Mouse (Mus musculus) MEL (cell line): ENCODE results near the gene Nrip1. TPM values are rescaled to one million over a fixed set of nuclear protein-coding genes. Genes with fewer than 3 reads are reported as not detected.

Experiments
- DNase-seq: peaks from one replicate; pipeline ENCODE4 v3.0.0; 2011; ENCODE audit warnings: low read depth, low spot score
- H3K27ac ChIP-seq: 2 replicates; pipeline ENCODE4 v1.5.1; 2012; ENCODE audit warnings: low read depth, mild to moderate bottlenecking, control low read depth, low read length, moderate library complexity; ENCODE audit not compliant: control insufficient read depth
- H3K27me3 ChIP-seq, 2 experiments: fragments of 150-350 bp in 1 of 2; sonication (generic) in 1 of 2; 2 replicates each; pipeline ENCODE4 v1.6.1; 2012; ENCODE audit warnings: low read length in 2 of 2, mild to moderate bottlenecking in 2 of 2, improper control_type of control experiment in 1 of 2, moderate library complexity in 1 of 2; ENCODE audit not compliant: insufficient read depth in 2 of 2, control insufficient read depth in 1 of 2
- H3K36me3 ChIP-seq, 2 experiments: 2 replicates each; pipeline ENCODE4 v1.6.1; 2012 to 2014; ENCODE audit warnings: low read length in 2 of 2, improper control_type of control experiment in 1 of 2, inconsistent platforms in 1 of 2, mild to moderate bottlenecking in 1 of 2; ENCODE audit not compliant: insufficient read depth in 2 of 2, control insufficient read depth in 1 of 2
- H3K4me1 ChIP-seq, 2 experiments: fragments of 150-350 bp in 1 of 2; sonication (generic) in 1 of 2; 2 replicates each; pipeline ENCODE4 v1.6.1; 2012; ENCODE audit warnings: low read length in 2 of 2, improper control_type of control experiment in 1 of 2, mild to moderate bottlenecking in 1 of 2; ENCODE audit not compliant: insufficient read depth in 2 of 2, control insufficient read depth in 1 of 2
- H3K4me3 ChIP-seq, 2 experiments: fragments of 150-350 bp in 1 of 2; sonication (generic) in 1 of 2; 2 replicates each; pipeline ENCODE4 v1.5.1; 2012; ENCODE audit warnings: low read depth in 2 of 2, low read length in 2 of 2, mild to moderate bottlenecking in 2 of 2, moderate library complexity in 2 of 2, control low read depth in 1 of 2, improper control_type of control experiment in 1 of 2; ENCODE audit not compliant: control insufficient read depth in 1 of 2, insufficient read depth in 1 of 2
- H3K79me2 ChIP-seq: 2 replicates; pipeline ENCODE4 v1.6.1; 2012; ENCODE audit warnings: mild to moderate bottlenecking, low read length, moderate library complexity; ENCODE audit not compliant: control insufficient read depth, poor library complexity, insufficient read depth
- H3K9ac ChIP-seq: 2 replicates; pipeline ENCODE4 v1.6.1; 2012; ENCODE audit warnings: low read depth, mild to moderate bottlenecking, control low read depth, low read length, moderate library complexity; ENCODE audit not compliant: control insufficient read depth, poor library complexity, severe bottlenecking
- H3K9me3 ChIP-seq: fragments of 150-350 bp; sonication (generic); replicated peaks from 2 replicates; pipeline ENCODE4 v1.6.1; 2012; ENCODE audit warnings: mild to moderate bottlenecking, low read length, improper control_type of control experiment, moderate library complexity; ENCODE audit not compliant: insufficient read depth
- CHD1 ChIP-seq: IDR thresholded peaks from 2 replicates; pipeline ENCODE4 v1.6.1; 2012; ENCODE audit warnings: low read depth, mild to moderate bottlenecking, inconsistent platforms, low read length, improper control_type of control experiment
- CHD2 ChIP-seq: IDR thresholded peaks from 2 replicates; pipeline ENCODE4 v1.6.1; 2011; ENCODE audit warnings: low read length, improper control_type of control experiment
- ELF1 ChIP-seq: IDR thresholded peaks from 2 replicates; pipeline ENCODE4 v1.6.1; 2014; ENCODE audit warnings: low read depth, mild to moderate bottlenecking, inconsistent platforms, low read length, improper control_type of control experiment, moderate library complexity
- GABPA ChIP-seq: IDR thresholded peaks from 2 replicates; pipeline ENCODE4 v1.6.1; 2012; ENCODE audit warnings: low read depth, mild to moderate bottlenecking, inconsistent platforms, low read length, improper control_type of control experiment, moderate library complexity
- HCFC1 ChIP-seq: IDR thresholded peaks from 2 replicates; pipeline ENCODE4 v1.6.1; 2012; ENCODE audit warnings: low read depth, mild to moderate bottlenecking, inconsistent platforms, low read length, improper control_type of control experiment, moderate library complexity
- JUND ChIP-seq: IDR thresholded peaks from 2 replicates; pipeline ENCODE4 v1.6.1; 2011; ENCODE audit warnings: low read depth, mild to moderate bottlenecking, improper control_type of control experiment, low read length
- KAT2A ChIP-seq: conservative IDR thresholded peaks from 2 replicates; pipeline ENCODE4 v1.6.1; 2012; ENCODE audit warnings: low read depth, low read length, improper control_type of control experiment, inconsistent platforms
- MAX ChIP-seq: IDR thresholded peaks from 2 replicates; pipeline ENCODE4 v1.6.1; 2011; ENCODE audit warnings: low read length, improper control_type of control experiment
- MXI1 ChIP-seq: IDR thresholded peaks from 2 replicates; pipeline ENCODE4 v1.6.1; 2011; ENCODE audit warnings: mild to moderate bottlenecking, low read depth, low read length, improper control_type of control experiment
- MYC ChIP-seq: IDR thresholded peaks from 2 replicates; pipeline ENCODE4 v1.6.1; 2011; ENCODE audit warnings: low read depth, mild to moderate bottlenecking, low read length, improper control_type of control experiment, moderate library complexity
- NELFE ChIP-seq: IDR thresholded peaks from 2 replicates; pipeline ENCODE4 v1.6.1; 2011; ENCODE audit warnings: low read depth, low read length, improper control_type of control experiment
- POLR2A ChIP-seq, 2 experiments: IDR thresholded peaks; 2 replicates each; pipeline ENCODE4 v1.6.1; 2011 to 2012; ENCODE audit warnings: low read length in 2 of 2, mild to moderate bottlenecking in 2 of 2, control low read depth in 1 of 2, improper control_type of control experiment in 1 of 2, low read depth in 1 of 2, moderate library complexity in 1 of 2; ENCODE audit not compliant: control insufficient read depth in 1 of 2, insufficient read depth in 1 of 2, poor library complexity in 1 of 2
- POLR2AphosphoS5 ChIP-seq: IDR thresholded peaks from 2 replicates; pipeline ENCODE4 v1.6.1; 2012; ENCODE audit warnings: low read depth, borderline replicate concordance, mild to moderate bottlenecking, inconsistent platforms, low read length, moderate library complexity, mixed read lengths
- RCOR1 ChIP-seq: IDR thresholded peaks from 2 replicates; pipeline ENCODE4 v1.6.1; 2012; ENCODE audit warnings: low read depth, mild to moderate bottlenecking, inconsistent platforms, low read length, improper control_type of control experiment
- SMC3 ChIP-seq: IDR thresholded peaks from 2 replicates; pipeline ENCODE4 v1.6.1; 2011; ENCODE audit warnings: low read depth, low read length, improper control_type of control experiment
- TCF12 ChIP-seq: IDR thresholded peaks from 2 replicates; pipeline ENCODE4 v1.6.1; 2014; ENCODE audit warnings: low read depth, mild to moderate bottlenecking, inconsistent platforms, low read length, improper control_type of control experiment, moderate library complexity
- UBTF ChIP-seq: IDR thresholded peaks from 2 replicates; pipeline ENCODE4 v1.6.1; 2012; ENCODE audit warnings: low read depth, mild to moderate bottlenecking, inconsistent platforms, low read length, improper control_type of control experiment, moderate library complexity, borderline replicate concordance; ENCODE audit not compliant: insufficient read depth
- ZC3H11A ChIP-seq: IDR thresholded peaks from 2 replicates; pipeline ENCODE4 v1.6.1; 2012; ENCODE audit warnings: low read depth, mild to moderate bottlenecking, inconsistent platforms, low read length, improper control_type of control experiment
- ZKSCAN1 ChIP-seq: IDR thresholded peaks from 2 replicates; pipeline ENCODE4 v1.6.1; 2012; ENCODE audit warnings: low read depth, mild to moderate bottlenecking, inconsistent platforms, low read length, improper control_type of control experiment, moderate library complexity
- polyA plus RNA-seq, 2 experiments: library from polyadenylated mRNA; stranded (reverse) in 1 of 2; unstranded in 1 of 2; fragments of >175 nt in 1 of 2; fragments of >200 nt in 1 of 2; gene quantifications; 2 replicates each; pipeline versions ENCODE4 v1.2.1 to v1.2.4; 2012; ENCODE audit warnings: low replicate concordance in 2 of 2, low read depth in 1 of 2; ENCODE audit not compliant: insufficient read length in 2 of 2, insufficient read depth in 1 of 2, missing spikeins in 1 of 2
- total RNA-seq: library from RNA; depleted of rRNA; stranded (reverse); fragments of 300-350 nt; gene quantifications from 2 replicates; pipeline ENCODE4 v1.2.3, GENCODE M21; 2012

Nrip1 gene
- total and polyA plus RNA-seq, 3 experiments = 13.6 to 42.6 (median 21.1) TPM

DNA sequence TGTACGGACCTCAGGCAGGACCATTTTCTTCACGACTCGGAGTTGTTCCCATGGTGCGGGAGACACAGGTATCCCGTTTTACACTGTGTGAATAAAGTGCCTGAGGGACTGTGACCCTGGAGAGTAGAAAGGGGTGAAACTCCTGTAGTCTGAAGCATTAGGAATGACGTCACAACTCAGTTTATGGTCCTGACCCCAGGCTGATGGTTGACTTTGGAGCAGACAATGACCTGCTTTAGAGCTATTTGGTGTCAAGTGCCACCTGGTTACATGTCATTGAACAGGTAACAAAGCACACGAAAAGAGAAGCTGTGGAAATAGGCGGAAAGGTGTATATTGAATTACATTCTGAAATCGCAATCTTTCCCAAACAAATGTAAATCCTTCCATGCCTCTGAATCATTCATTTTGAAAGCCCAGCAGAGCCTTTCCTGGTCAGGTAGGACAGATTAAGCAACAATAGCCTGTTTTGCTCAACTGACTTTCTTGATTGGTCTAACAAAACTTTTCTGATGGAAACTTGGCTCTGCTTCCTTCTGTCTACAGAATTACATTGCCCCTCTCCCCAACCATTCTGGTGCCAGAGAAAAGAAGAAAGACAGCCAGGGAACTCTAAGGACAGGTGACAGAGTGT, 106.9 kb downstream of the Nrip1 start:
- H3K4me1 ChIP-seq = no peaks in the 10 kb centered on the region
- DNase-seq = no peak
- no peak overlapping the region for H3K4me3 ChIP-seq
- TF ChIP-seq RCOR1 (no peak), ELF1 (no peak), ZC3H11A (no peak), HCFC1 (no peak), CHD2 (no peak), MXI1 (no peak), NELFE (no peak), POLR2AphosphoS5 (no peak), KAT2A (no peak), CHD1 (no peak), TCF12 (no peak), POLR2A (IDR thresholded peaks at IDR 0.05; ENCODE audit: control insufficient read depth in 1 of 2, insufficient read depth in 1 of 2, low read depth in 1 of 2, low read length in 2 of 2, poor library complexity in 1 of 2) (no peak)
- H3K9ac ChIP-seq = no peak overlapping the region
- peaks cover 1 to 3% of the 10 kb centered on the region in 2 experiments; a peak in 3 of 4 replicates for H3K27me3 ChIP-seq
- no peaks in the 10 kb centered on the region for H3K79me2 ChIP-seq
- no peaks in the 10 kb centered on the region for H3K9me3 ChIP-seq
- no peak overlapping the region for H3K27ac ChIP-seq
- no peaks in the 10 kb centered on the region for H3K36me3 ChIP-seq

DNA sequence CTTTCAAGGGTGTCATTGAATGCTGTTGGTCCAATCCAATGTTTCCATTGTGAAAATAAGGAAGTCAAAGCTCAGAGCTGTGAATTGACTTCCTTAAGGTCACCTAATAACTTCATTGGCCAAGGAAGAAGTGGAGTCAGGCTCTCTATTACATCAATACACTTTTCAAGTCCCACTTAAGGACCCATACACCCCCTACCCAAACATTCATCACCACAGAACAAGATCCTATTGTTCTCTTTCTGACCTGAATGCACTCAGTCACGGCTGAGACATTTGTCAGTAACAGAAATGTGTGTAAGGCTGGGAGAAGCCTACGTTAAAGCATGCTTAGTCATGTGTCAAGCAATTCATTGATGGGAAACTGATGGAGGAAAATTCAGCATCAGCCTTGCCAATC, 107.8 kb downstream of the Nrip1 start:
- Histone ChIP-seq H3K4me1 (no peaks in the 10 kb centered on the region), H3K27ac (no peak overlapping the region), H3K4me3 (no peak overlapping the region), H3K9me3 (no peaks in the 10 kb centered on the region), H3K9ac (no peak overlapping the region), H3K36me3 (no peaks in the 10 kb centered on the region), H3K79me2 (no peaks in the 10 kb centered on the region), H3K27me3 (peaks cover 1 to 3% of the 10 kb centered on the region in 2 experiments; a peak in 3 of 4 replicates)
- DNase-seq = no peak
- TF ChIP-seq MAX (no peak), SMC3 (no peak), CHD2 (no peak), JUND (no peak), GABPA (no peak), MYC (no peak), ZKSCAN1 (no peak), NELFE (no peak), UBTF (no peak), MXI1 (no peak), POLR2AphosphoS5 (no peak)
